Mouse (Mus musculus): ENCODE measurements around the gene Shisal1. TPM values are rescaled to one million over a fixed set of nuclear protein-coding genes. Genes with fewer than 3 reads are reported as not detected.

Shisal1 gene
- 10.9 and 13.0 TPM in 2 replicates for polyA plus RNA-seq (2015; fragmentation: Nextera tagmentation; extraction: Ambion mirVana)

DNA sequence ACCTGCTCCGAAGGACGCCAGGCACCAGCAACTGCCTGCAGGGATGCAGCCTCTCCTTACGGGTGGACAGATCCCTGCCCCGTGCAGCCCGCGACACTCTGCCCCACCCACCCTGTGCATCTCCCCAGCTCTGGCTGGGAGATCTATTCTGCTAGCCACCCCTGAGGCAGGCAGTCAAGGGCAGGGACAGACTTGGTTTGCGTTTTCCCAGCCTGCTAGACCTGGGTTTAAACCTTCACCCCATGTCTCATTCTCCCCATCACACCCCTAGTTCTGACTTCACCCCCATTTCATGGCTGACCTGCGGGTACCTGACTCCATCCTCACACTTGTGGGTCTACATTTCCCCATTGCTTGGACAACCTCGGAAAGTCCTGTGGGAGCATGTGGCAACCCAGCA lies at the start of gene Shisal1:
Shisal1 (minus strand) TSS at position 101 of the 400 bp plus-strand sequence.

Other genes starting within 250 kb of the Shisal1 start
- gene Parvb, start 215.1 kb downstream of the Shisal1 start, polyA plus RNA-seq (2015; fragmentation: Nextera tagmentation; extraction: Ambion mirVana), result 14.5 and 16.2 TPM in 2 replicates
- 0.92 and 0.96 TPM in 2 replicates for gene Parvg, start 123.1 kb downstream of the Shisal1 start, polyA plus RNA-seq (2015; fragmentation: Nextera tagmentation; extraction: Ambion mirVana)
- 4.5 and 5.1 TPM in 2 replicates for gene Rtl6, start 110.7 kb upstream of the Shisal1 start, polyA plus RNA-seq (2015; fragmentation: Nextera tagmentation; extraction: Ambion mirVana)
- 17.8 and 22.9 TPM in 2 replicates for gene Prr5, start 222.5 kb upstream of the Shisal1 start, polyA plus RNA-seq (2015; fragmentation: Nextera tagmentation; extraction: Ambion mirVana)